Mouse (Mus musculus) lung, postnatal 10 days (tissue): ENCODE measurements around the gene 4930558K02Rik.

ENCODE experiments used
- DNase-seq: peaks from one replicate; pipeline ENCODE4 v3.0.0; 2021

Gene 4930558K02Rik

DNA sequence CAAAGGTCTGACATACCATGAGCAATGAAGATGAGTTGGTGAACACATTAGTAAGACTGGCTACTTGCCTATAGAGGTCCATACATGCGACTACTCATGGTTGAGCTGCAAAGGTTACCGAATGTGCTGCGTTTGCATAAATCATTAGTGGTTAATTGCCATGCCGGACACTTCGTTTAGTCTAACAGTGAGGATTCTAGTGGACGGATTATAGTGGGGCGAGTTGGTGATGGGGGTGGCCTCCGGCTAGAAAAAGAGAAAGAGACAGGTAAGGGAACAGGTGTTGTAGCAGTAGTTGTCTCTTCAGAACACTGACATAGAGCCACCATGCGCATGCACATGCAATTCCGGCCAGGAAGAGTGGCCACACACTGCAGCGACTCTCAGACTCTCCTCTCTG is 12.4 kb upstream of the 4930558K02Rik start:
- no peak for DNase-seq

GRCm38 (mm10) chr1:161990684-161991578 is 11.5 kb upstream of the 4930558K02Rik start:
- DNase-seq: no peak

GRCm38 (mm10) chr1:161983979-161984566 is 4.6 kb upstream of the 4930558K02Rik start:
- no peak for DNase-seq

DNA sequence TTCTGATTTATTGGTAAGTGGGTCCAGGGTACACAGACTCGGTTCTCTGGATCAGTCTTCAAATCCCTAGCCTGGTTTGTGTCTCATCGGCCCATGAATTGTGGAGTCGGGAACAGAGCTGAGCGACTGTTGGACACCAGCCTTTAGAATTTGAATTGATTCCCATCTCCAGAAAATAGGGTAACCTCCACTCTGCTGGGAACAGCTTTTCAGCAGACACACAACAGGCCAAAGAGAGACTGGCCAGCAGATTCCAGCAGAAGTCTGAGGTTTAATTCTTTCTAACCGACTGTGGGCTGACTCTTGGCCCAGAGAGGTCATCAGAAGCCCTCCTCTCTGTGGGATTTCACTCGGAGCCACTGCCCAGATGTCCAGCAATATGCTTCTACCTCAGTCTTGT is 4.0 kb upstream of the 4930558K02Rik start:
- no peak for DNase-seq

- no peak for DNase-seq
Observed at GRCm38 (mm10) chr1:161980626-161981298, 1.3 kb upstream of the 4930558K02Rik start.

- no peak for DNase-seq
Observed at GRCm38 (mm10) chr1:161980046-161980445, 610 bp upstream of the 4930558K02Rik start.

GRCm38 (mm10) chr1:161978173-161978700 is 1.2 kb downstream of the 4930558K02Rik start:
- DNase-seq: no peak

- DNase-seq: no peak
Observed at GRCm38 (mm10) chr1:161977331-161977730, 2.1 kb downstream of the 4930558K02Rik start.

- DNase-seq: peak; percentile 90
Observed at GRCm38 (mm10) chr1:161976255-161977182, 2.9 kb downstream of the 4930558K02Rik start.

- no peak for DNase-seq
Observed at GRCm38 (mm10) chr1:161972233-161972632, 7.2 kb downstream of the 4930558K02Rik start.

DNA sequence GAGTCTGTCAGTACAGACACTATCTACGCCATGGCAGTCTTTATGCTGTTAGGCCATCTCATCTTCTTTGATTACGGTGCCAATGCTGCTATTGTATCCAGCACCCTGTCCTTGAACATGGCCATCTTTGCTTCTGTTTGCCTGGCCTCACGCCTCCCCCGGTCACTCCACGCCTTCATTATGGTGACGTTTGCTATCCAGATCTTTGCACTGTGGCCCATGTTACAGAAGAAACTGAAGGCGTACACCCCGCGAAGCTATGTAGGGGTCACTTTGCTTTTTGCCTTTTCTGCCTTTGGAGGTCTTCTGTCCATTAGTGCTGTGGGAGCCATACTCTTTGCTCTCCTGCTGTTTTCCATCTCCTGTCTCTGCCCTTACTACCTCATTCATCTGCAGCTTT is 8.6 kb downstream of the 4930558K02Rik start:
- no peak for DNase-seq

DNA sequence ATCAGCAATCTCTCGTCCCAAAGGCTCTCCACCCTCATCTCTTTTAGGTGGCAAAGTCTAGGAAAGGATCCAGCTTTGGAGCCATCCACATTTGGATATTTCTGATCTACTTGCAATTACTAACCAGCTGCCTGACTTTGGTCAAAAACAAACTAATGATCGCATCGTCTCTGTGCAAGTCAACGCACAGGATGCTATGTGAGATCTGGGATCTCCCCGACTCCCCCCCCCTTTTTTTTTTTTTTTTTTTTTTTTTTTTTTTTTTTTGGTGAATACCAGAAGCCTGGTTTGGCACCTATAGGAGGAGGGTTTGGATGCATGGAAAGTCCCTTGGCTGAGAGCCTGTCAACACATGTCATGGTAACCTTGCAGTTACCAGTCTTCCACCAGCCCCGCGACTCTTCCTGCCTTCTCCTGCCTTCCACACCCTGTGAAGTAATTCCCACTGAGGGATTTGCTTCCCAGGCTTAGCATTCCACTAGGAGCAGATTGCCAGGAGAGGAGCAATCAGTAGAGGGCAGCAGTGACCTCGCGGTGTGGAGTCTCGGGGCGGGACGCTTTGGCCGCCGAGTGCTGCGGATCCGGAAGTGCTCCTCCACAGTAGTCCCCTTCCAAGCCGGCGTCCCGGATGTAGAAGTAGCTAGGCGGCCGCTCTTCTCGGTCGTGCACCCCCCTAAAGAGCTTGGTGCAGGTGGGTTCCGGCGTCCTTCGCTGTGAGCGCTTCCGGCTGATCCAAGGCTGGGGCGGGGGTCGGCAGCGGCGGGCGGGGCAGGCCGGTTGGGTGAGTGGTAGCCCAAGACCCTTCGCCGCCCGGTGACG is 10.6 kb downstream of the 4930558K02Rik start, which contains the start of gene Pigc:
Pigc (plus strand) TSS at position 598 of the 819 bp plus-strand sequence.
- peak; percentile 98 for DNase-seq

GRCm38 (mm10) chr1:161967936-161968335 is 11.5 kb downstream of the 4930558K02Rik start:
- no peak for DNase-seq

GRCm38 (mm10) chr1:161962465-161963377 is 16.7 kb downstream of the 4930558K02Rik start:
- peak; percentile 40 for DNase-seq

- no peak for DNase-seq
Observed at GRCm38 (mm10) chr1:161957964-161958950, 21.2 kb downstream of the 4930558K02Rik start.

DNA sequence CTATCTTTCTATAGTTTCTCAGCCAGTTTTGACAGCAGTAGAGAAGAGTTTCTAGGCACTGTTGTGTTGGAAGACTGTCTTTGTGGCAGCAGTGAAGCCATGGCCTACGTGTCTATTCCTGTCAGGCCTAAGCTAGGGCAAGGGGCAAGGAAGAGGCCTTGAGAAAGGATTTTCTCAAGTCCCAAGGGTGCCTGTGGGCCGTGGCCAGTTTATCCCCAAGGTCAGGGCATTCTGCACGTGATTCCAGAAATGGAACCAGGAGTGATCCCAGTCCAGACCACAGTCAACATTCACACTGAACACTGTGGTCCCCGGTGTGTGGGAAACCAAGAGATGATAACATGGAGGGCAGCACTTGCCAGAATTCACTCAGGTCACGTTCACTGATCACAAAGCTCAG is 23.6 kb downstream of the 4930558K02Rik start:
- no peak for DNase-seq

DNA sequence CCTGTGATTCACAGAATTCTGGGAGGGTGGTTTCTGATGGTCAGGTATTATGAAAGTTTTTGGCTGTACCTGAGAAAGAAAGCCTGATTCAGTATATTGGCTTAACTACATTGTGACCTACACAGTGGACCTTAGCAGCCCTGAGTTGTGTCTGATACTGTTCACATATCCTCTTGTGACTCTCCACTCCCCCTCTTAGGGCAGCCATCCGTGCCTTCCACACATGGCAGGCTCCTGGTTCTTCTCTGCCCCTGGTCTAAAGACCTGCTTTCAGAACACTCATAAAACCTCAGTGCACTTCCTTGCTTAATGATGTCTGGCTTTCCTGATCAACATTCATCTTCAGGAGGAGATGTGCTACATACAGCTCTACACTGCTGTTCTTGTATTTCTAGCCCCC is 26.8 kb downstream of the 4930558K02Rik start:
- no peak for DNase-seq

GRCm38 (mm10) chr1:161951009-161951779 is 28.2 kb downstream of the 4930558K02Rik start:
- no peak for DNase-seq
